Mouse (Mus musculus): Measurements from ENCODE around the gene Arl4d.

The Arl4d gene

GRCm38 (mm10) chr11:101679907-101680306, 14.6 kb downstream of the Arl4d start:
- no peak for DNase-seq

- no peak for DNase-seq
Measured at GRCm38 (mm10) chr11:101680634-101681325, 15.4 kb downstream of the Arl4d start.

- no peak for DNase-seq
Measured at GRCm38 (mm10) chr11:101681968-101682367, 16.6 kb downstream of the Arl4d start.

GRCm38 (mm10) chr11:101682410-101682960, 17.1 kb downstream of the Arl4d start:
- DNase-seq = no peak

GRCm38 (mm10) chr11:101687351-101688301, 22.3 kb downstream of the Arl4d start:
- no peak for DNase-seq

- DNase-seq = no peak
Measured at GRCm38 (mm10) chr11:101689701-101690113, 24.4 kb downstream of the Arl4d start.

- DNase-seq = no peak
Measured at GRCm38 (mm10) chr11:101690326-101690725, 25.0 kb downstream of the Arl4d start.

- DNase-seq = no peak
Measured at GRCm38 (mm10) chr11:101695906-101696661, 30.7 kb downstream of the Arl4d start.

- DNase-seq = no peak
Measured at GRCm38 (mm10) chr11:101697156-101697861, 32.0 kb downstream of the Arl4d start.

- no peak for DNase-seq
Measured at GRCm38 (mm10) chr11:101698114-101698513, 32.8 kb downstream of the Arl4d start.

- DNase-seq = no peak
Measured at GRCm38 (mm10) chr11:101699556-101699955, 34.2 kb downstream of the Arl4d start.

GRCm38 (mm10) chr11:101699991-101700390, 34.6 kb downstream of the Arl4d start:
- no peak for DNase-seq

GRCm38 (mm10) chr11:101700446-101700845, 35.1 kb downstream of the Arl4d start:
- peak; percentile 35 for DNase-seq

GRCm38 (mm10) chr11:101704081-101704480, 38.7 kb downstream of the Arl4d start:
- DNase-seq = no peak

- DNase-seq = no peak
Measured at GRCm38 (mm10) chr11:101706764-101707448, 41.6 kb downstream of the Arl4d start.

GRCm38 (mm10) chr11:101708482-101708881, 43.1 kb downstream of the Arl4d start:
- DNase-seq = no peak

- no peak for DNase-seq
Measured at GRCm38 (mm10) chr11:101712811-101713210, 47.5 kb downstream of the Arl4d start.

- no peak for DNase-seq
Measured at GRCm38 (mm10) chr11:101714012-101714411, 48.7 kb downstream of the Arl4d start.
